Mouse (Mus musculus) CH12.LX (cell line): ENCODE measurements around the gene H2-Oa. TPM values are rescaled to one million over a fixed set of nuclear protein-coding genes. Genes with fewer than 3 reads are reported as not detected.

Experiments used
- DNase-seq: peaks from one replicate; pipeline ENCODE4 v3.0.0-alpha.2; 2013; ENCODE audit errors: extremely low read depth
- H3K27ac ChIP-seq: 2 replicates; pipeline ENCODE4 v1.5.1; 2012; ENCODE audit warnings: low read depth, mild to moderate bottlenecking, control low read depth, moderate library complexity; ENCODE audit not compliant: insufficient read depth
- H3K27me3 ChIP-seq: replicated peaks from 2 replicates; pipeline ENCODE3; 2012; ENCODE audit warnings: inconsistent platforms
- H3K36me3 ChIP-seq, 2 experiments: replicated peaks in 1 of 2; 2 replicates each; pipeline versions ENCODE3 to v1.6.1; 2012; ENCODE audit warnings: inconsistent platforms in 1 of 2, low read length in 1 of 2, mild to moderate bottlenecking in 1 of 2, mixed read lengths in 1 of 2, moderate library complexity in 1 of 2; ENCODE audit not compliant: control insufficient read depth in 1 of 2, insufficient read depth in 1 of 2
- H3K4me1 ChIP-seq, 2 experiments: 2 replicates each; pipeline ENCODE4 v1.6.1; 2012; ENCODE audit warnings: inconsistent platforms in 1 of 2, moderate library complexity in 1 of 2; ENCODE audit not compliant: insufficient read depth in 2 of 2, control insufficient read depth in 1 of 2
- H3K4me2 ChIP-seq: 2 replicates; pipeline ENCODE4 v1.6.1; 2012; ENCODE audit warnings: low read depth, mild to moderate bottlenecking, control low read depth; ENCODE audit not compliant: poor library complexity, insufficient read depth, severe bottlenecking
- H3K4me3 ChIP-seq, 3 experiments: fragments of 150-350 bp in 1 of 3; sonication (generic) in 1 of 3; replicated peaks in 1 of 3; 2 replicates each; pipeline versions ENCODE3 to v1.5.1; 2011 to 2012; ENCODE audit warnings: low read depth in 2 of 3, low read length in 2 of 3, mild to moderate bottlenecking in 2 of 3, moderate library complexity in 2 of 3, control low read depth in 1 of 3, improper control_type of control experiment in 1 of 3, inconsistent platforms in 1 of 3, mixed read lengths in 1 of 3; ENCODE audit not compliant: poor library complexity in 1 of 3
- H3K79me2 ChIP-seq: replicated peaks from 2 replicates; pipeline ENCODE4 v1.6.1; 2012; ENCODE audit warnings: mild to moderate bottlenecking, moderate library complexity; ENCODE audit not compliant: control insufficient read depth, poor library complexity, insufficient read depth, severe bottlenecking; ENCODE audit errors: extremely low read depth
- H3K9ac ChIP-seq: 2 replicates; pipeline ENCODE4 v1.6.1; 2012; ENCODE audit warnings: low read depth, mild to moderate bottlenecking, control low read depth, moderate library complexity; ENCODE audit not compliant: insufficient read depth
- H3K9me3 ChIP-seq: replicated peaks from 2 replicates; pipeline ENCODE3; 2012; ENCODE audit warnings: low read length, inconsistent platforms, mixed read lengths
- BHLHE40 ChIP-seq: IDR thresholded peaks from 2 replicates; pipeline ENCODE4 v1.6.1; 2011; ENCODE audit warnings: mild to moderate bottlenecking, low read depth, low read length, improper control_type of control experiment
- CHD2 ChIP-seq: IDR thresholded peaks from 2 replicates; pipeline ENCODE4 v1.6.1; 2011; ENCODE audit warnings: low read length, improper control_type of control experiment
- CTCF ChIP-seq, 2 experiments: IDR thresholded peaks in 1 of 2; conservative IDR thresholded peaks in 1 of 2; 2 replicates each; pipeline ENCODE4 v1.5.1; 2011 to 2012; ENCODE audit warnings: low read depth in 2 of 2, low read length in 2 of 2, improper control_type of control experiment in 1 of 2, inconsistent platforms in 1 of 2, mild to moderate bottlenecking in 1 of 2, moderate library complexity in 1 of 2
- E2F4 ChIP-seq: IDR thresholded peaks from 2 replicates; pipeline ENCODE4 v1.6.1; 2011; ENCODE audit warnings: low read depth, low read length, improper control_type of control experiment; ENCODE audit not compliant: insufficient replicate concordance
- ELF1 ChIP-seq: IDR thresholded peaks from 2 replicates; pipeline ENCODE4 v1.6.1; 2014; ENCODE audit warnings: low read depth, mild to moderate bottlenecking, inconsistent platforms, low read length, improper control_type of control experiment
- EP300 ChIP-seq: IDR thresholded peaks from 2 replicates; pipeline ENCODE4 v1.6.1; 2011; ENCODE audit warnings: low read length, improper control_type of control experiment
- ETS1 ChIP-seq: conservative IDR thresholded peaks from 2 replicates; pipeline ENCODE4 v1.6.1; 2012; ENCODE audit warnings: low read depth, mild to moderate bottlenecking, inconsistent platforms, low read length, improper control_type of control experiment, moderate library complexity
- HCFC1 ChIP-seq: IDR thresholded peaks from 2 replicates; pipeline ENCODE4 v1.6.1; 2012; ENCODE audit warnings: low read depth, mild to moderate bottlenecking, inconsistent platforms, low read length, improper control_type of control experiment
- IRF4 ChIP-seq: IDR thresholded peaks from 2 replicates; pipeline ENCODE4 v1.6.1; 2014; ENCODE audit warnings: low read depth, mild to moderate bottlenecking, inconsistent platforms, low read length, improper control_type of control experiment
- JUND ChIP-seq: conservative IDR thresholded peaks from 2 replicates; pipeline ENCODE4 v1.6.1; 2011; ENCODE audit warnings: low read depth, low read length, improper control_type of control experiment
- MAFK ChIP-seq: IDR thresholded peaks from 2 replicates; pipeline ENCODE4 v1.6.1; 2011; ENCODE audit warnings: low read length, improper control_type of control experiment; ENCODE audit not compliant: insufficient replicate concordance
- MAX ChIP-seq: IDR thresholded peaks from 2 replicates; pipeline ENCODE4 v1.6.1; 2011; ENCODE audit warnings: low read length, improper control_type of control experiment
- MEF2A ChIP-seq: IDR thresholded peaks from 2 replicates; pipeline ENCODE4 v1.6.1; 2014; ENCODE audit warnings: low read depth, mild to moderate bottlenecking, inconsistent platforms, low read length, improper control_type of control experiment, borderline replicate concordance
- MXI1 ChIP-seq: IDR thresholded peaks from 2 replicates; pipeline ENCODE4 v1.6.1; 2011; ENCODE audit warnings: mild to moderate bottlenecking, low read depth, low read length, improper control_type of control experiment
- NRF1 ChIP-seq: IDR thresholded peaks from 2 replicates; pipeline ENCODE4 v1.6.1; 2014; ENCODE audit warnings: low read depth, mild to moderate bottlenecking, inconsistent platforms, low read length, improper control_type of control experiment, moderate library complexity
- POLR2AphosphoS2 ChIP-seq: IDR thresholded peaks from 2 replicates; pipeline ENCODE4 v1.6.1; 2011; ENCODE audit warnings: low read depth, low read length, improper control_type of control experiment
- TBP ChIP-seq: conservative IDR thresholded peaks from 2 replicates; pipeline ENCODE4 v1.6.1; 2011; ENCODE audit warnings: low read depth, low read length, improper control_type of control experiment
- TCF12 ChIP-seq: IDR thresholded peaks from 2 replicates; pipeline ENCODE4 v1.6.1; 2014; ENCODE audit warnings: low read depth, mild to moderate bottlenecking, inconsistent platforms, low read length, improper control_type of control experiment
- UBTF ChIP-seq: IDR thresholded peaks from 2 replicates; pipeline ENCODE4 v1.6.1; 2012; ENCODE audit warnings: low read depth, mild to moderate bottlenecking, inconsistent platforms, low read length, improper control_type of control experiment, moderate library complexity
- USF1 ChIP-seq: IDR thresholded peaks from 2 replicates; pipeline ENCODE4 v1.6.1; 2014; ENCODE audit warnings: low read depth, mild to moderate bottlenecking, inconsistent platforms, low read length, improper control_type of control experiment
- ZC3H11A ChIP-seq: IDR thresholded peaks from 2 replicates; pipeline ENCODE4 v1.6.1; 2012; ENCODE audit warnings: low read depth, mild to moderate bottlenecking, inconsistent platforms, low read length, improper control_type of control experiment
- dilution Hi-C: fragments of 300-500 bp; cut with MboI; formaldehyde crosslinking; loops from 2 replicates; pipeline ENCODE4 v1.14.3; 2020; ENCODE audit warnings: low sequenced_read_pairs; ENCODE audit not compliant: extremely low pct_unique_long_range_greater_than_20kb, extremely low pct_ligation_motif_present
- in situ Hi-C: fragments of 300-500 bp; cut with MboI; formaldehyde crosslinking; loops from 3 replicates; pipeline ENCODE4 v1.14.3; 2019; ENCODE audit warnings: low sequenced_read_pairs, low pct_ligation_motif_present, low pct_unique_long_range_greater_than_20kb, mixed read lengths
- polyA plus RNA-seq: library from polyadenylated mRNA; unstranded; fragments of >175 nt; gene quantifications from 2 replicates; pipeline ENCODE4 v1.2.1, GENCODE M21; 2012; ENCODE audit warnings: low read depth; ENCODE audit not compliant: insufficient read length
- total RNA-seq, 2 experiments: library from RNA; depleted of rRNA; stranded (reverse); fragments of 300-350 nt in 1 of 2; fragments of >200 nt in 1 of 2; gene quantifications; 2 replicates each; pipeline ENCODE4 v1.2.3; 2012 to 2014

H2-Oa gene
- total and polyA plus RNA-seq, 3 experiments = 21.5 to 42.7 (median 40.4) TPM

DNA sequence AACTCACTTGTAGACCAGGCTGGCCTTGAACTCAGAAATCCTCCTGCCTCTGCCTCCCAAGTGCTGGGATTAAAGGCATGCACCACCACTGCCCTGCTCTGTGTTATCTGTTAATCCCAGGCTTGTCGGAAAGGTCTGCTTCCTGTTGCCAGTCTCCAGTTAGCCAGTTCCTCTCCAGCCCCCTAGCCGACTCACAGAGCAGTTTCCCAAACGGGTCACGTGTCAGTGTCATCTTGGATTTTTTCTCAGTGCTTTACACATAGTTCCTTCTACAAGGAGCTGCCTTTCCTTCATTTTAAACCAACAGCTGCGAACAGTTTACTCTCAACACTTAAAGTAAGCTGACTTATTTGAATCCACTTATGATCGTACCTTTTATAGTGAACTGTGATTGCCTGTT is 32.5 kb downstream of the H2-Oa start:
- DNase-seq = no peak
- H3K9me3 ChIP-seq = no peaks in the 10 kb centered on the region
- H3K4me3 ChIP-seq = peak overlapping the region in 1 of 3 experiments; percentile 31
- no peak overlapping the region for H3K9ac ChIP-seq
- in situ Hi-C loops (loop anchor here (5.0 kb wide), 2 partner anchors 32 to 38 kb away; partner anchors contain the start of gene H2-Oa), dilution Hi-C loops (no loop called here)
- no peak overlapping the region for H3K4me2 ChIP-seq
- no peak overlapping the region for H3K27ac ChIP-seq
- TF ChIP-seq UBTF (no peak), BHLHE40 (0 out of 2 replicates have a peak, but pooled peaks have one; percentile 20)
- peaks cover 12% of the 10 kb centered on the region for H3K79me2 ChIP-seq
- peaks cover 0 to 21% of the 10 kb centered on the region in 2 experiments for H3K36me3 ChIP-seq
- H3K4me1 ChIP-seq = peaks cover 11 to 51% of the 10 kb centered on the region in 2 experiments
- no peaks in the 10 kb centered on the region for H3K27me3 ChIP-seq

- Histone ChIP-seq H3K4me1 (peaks cover 11 to 51% of the 10 kb centered on the region in 2 experiments), H3K79me2 (peaks cover 9% of the 10 kb centered on the region), H3K27me3 (no peaks in the 10 kb centered on the region), H3K9me3 (no peaks in the 10 kb centered on the region), H3K4me3 (no peak overlapping the region), H3K27ac (no peak overlapping the region), H3K4me2 (no peak overlapping the region), H3K9ac (no peak overlapping the region), H3K36me3 (peaks cover 0 to 21% of the 10 kb centered on the region in 2 experiments)
- TF ChIP-seq MEF2A (no peak), E2F4 (no peak), TBP (no peak), ETS1 (no peak; the same call in 1 of the 2 replicates), IRF4 (no peak), ZC3H11A (no peak), CHD2 (no peak), MAFK (no peak), NRF1 (no peak), EP300 (no peak), USF1 (no peak), HCFC1 (no peak), CTCF (conservative IDR thresholded peaks at IDR 0.05 in 1 of 2, IDR thresholded peaks at IDR 0.05 in 1 of 2; ENCODE audit: low read depth in 2 of 2, low read length in 2 of 2) (no peak), MAX (no peak), POLR2AphosphoS2 (no peak), MXI1 (no peak), TCF12 (no peak), JUND (no peak), BHLHE40 (no peak), ELF1 (no peak)
- in situ Hi-C loops = loop anchor here (5.0 kb wide), 2 partner anchors 35 kb away; partner anchors contain the start of gene H2-Oa
- dilution Hi-C loops = no loop called here
- no peak for DNase-seq
These were observed 34.8 kb downstream of the H2-Oa start for GRCm38 (mm10) chr17:34126826-34127420.
